Mouse (Mus musculus) right cerebral cortex, postnatal 14 days (tissue): ENCODE measurements at regions not wholly inside any gene's neighbourhood (a gene's known extent, or its start where the extent isn't known, plus 50 kb on each side); places are given as distances from the start of the nearest gene placed in this dataset.

Experiments
- DNase-seq: peaks from one replicate; pipeline ENCODE4 v3.0.0; 2022

- DNase-seq, result no peak
Measured at GRCm38 (mm10) chr9:98685548-98685947, 84.1 kb upstream of the Mrps22 start.

GRCm38 (mm10) chr9:98684336-98684735 lies 82.9 kb upstream of the Mrps22 start:
- DNase-seq, result no peak

GRCm38 (mm10) chr9:98675612-98676011 lies 74.2 kb upstream of the Mrps22 start:
- DNase-seq, result no peak

GRCm38 (mm10) chr9:98673461-98674114 lies 72.1 kb upstream of the Mrps22 start:
- DNase-seq, result no peak

- no peak for DNase-seq
Measured at GRCm38 (mm10) chr9:98672361-98672760, 70.9 kb upstream of the Mrps22 start.

- DNase-seq, result no peak
Measured at GRCm38 (mm10) chr9:98668423-98669330, 67.2 kb upstream of the Mrps22 start.

GRCm38 (mm10) chr9:98667072-98667471 lies 65.6 kb upstream of the Mrps22 start:
- no peak for DNase-seq

- DNase-seq, result no peak
Measured at GRCm38 (mm10) chr9:98663011-98663410, 61.6 kb upstream of the Mrps22 start.

- no peak for DNase-seq
Measured at GRCm38 (mm10) chr9:98651681-98652080, 50.2 kb upstream of the Mrps22 start.
